Mouse (Mus musculus) brain, embryonic 14.5 days (tissue): ENCODE results near the gene Ghsr.

Experiments
- CTCF ChIP-seq: fragments of 200-500 bp; IDR thresholded peaks from 2 replicates; pipeline ENCODE4 v1.5.1; 2012; ENCODE audit warnings: inconsistent platforms, mild to moderate bottlenecking, moderate library complexity, borderline replicate concordance; ENCODE audit not compliant: insufficient read depth, insufficient read length; ENCODE audit errors: extremely low read depth
- POLR2A ChIP-seq: fragments of 200-500 bp; IDR thresholded peaks from 2 replicates; pipeline ENCODE4 v1.6.1; 2012; ENCODE audit warnings: mild to moderate bottlenecking, inconsistent platforms, borderline replicate concordance; ENCODE audit not compliant: poor library complexity, insufficient read depth, insufficient read length, severe bottlenecking; ENCODE audit errors: extremely low read depth

GRCm38 (mm10) chr3:27421980-27422379, 50.8 kb downstream of the Ghsr start:
- no peak for TF ChIP-seq POLR2A
- no peak for TF ChIP-seq CTCF
